Mouse (Mus musculus) liver, adult 2 months (tissue): Measurements from ENCODE around the gene Lgalsl.

Source experiments
- CTCF ChIP-seq: fragments of 200-500 bp; IDR thresholded peaks from 2 replicates; pipeline ENCODE4 v1.5.1; 2011; ENCODE audit warnings: low read depth, low read length, control low read depth
- POLR2A ChIP-seq: fragments of 200-500 bp; IDR thresholded peaks from 2 replicates; pipeline ENCODE4 v1.6.1; 2011; ENCODE audit warnings: low read length, control low read depth; ENCODE audit not compliant: insufficient read depth; ENCODE audit errors: extremely low read depth

DNA sequence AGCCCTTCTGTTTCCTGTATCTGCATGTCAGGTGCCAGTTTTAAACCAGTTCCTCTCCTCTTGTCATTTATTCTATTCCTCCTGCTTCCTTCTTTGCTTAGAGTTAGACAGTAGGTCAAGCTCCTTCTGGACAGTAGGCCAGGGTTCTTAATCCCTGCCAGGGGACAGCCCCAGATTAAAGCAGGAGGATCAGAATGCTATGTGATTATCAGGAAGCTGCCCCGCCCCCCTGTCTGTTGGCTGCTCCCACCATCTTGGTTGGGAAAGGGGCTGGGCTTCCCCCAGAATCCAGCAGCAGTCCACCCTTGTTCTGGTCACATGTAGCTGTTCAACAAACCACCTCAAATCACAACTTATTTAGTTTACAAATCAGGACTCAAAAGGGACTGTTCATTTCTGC is 19.3 kb upstream of the Lgalsl start:
- TF ChIP-seq CTCF (no peak), POLR2A (no peak)
